Mouse (Mus musculus): ENCODE data around the gene Actr1b. TPM values are rescaled to one million over a fixed set of nuclear protein-coding genes. Genes with fewer than 3 reads are reported as not detected.

The Actr1b gene
- 100 to 1,000 TPM; 160 TPM for total RNA-seq (2023)

DNA sequence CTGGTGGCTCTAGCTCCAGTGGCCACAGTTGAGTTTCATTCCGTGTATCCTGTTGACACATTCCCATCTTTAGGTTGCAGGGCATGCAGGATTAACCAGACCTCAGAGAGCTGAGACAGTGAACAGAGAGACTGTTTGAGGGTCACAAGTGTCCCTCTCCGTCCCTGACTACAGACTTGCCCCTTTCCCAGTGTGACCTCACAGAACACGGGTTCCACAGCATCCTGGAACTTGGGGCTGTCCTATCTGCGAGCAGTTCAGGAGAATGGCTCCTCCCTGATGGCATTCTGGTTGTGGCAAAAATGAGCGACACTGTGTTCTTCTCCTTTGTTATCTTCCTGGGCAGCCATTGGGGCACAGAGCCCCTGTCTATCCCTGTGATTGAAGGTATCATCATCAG lies at the start of gene Actr1b:
Gene Actr1b, minus strand, starts transcription at position 112 of the 400 bp plus-strand sequence.

DNA sequence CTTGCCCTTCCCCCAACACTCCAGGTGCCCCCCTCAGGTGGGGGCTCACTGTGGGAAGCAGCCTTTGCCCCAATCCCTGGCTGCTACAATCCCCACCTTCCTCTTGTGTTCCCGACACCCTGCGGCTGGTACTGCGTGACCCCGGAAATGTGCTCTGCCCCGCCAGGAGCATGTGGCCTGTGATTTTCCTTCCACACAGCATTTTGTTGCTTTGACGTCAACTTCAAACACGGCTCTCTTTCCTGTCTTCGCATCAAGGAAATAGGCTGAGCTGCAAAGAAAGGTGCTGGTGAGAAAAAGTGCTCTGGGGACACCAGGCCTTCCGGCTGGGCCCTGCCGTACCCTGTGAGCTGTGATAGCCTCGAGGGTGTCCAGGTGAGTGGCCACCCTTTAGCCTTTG lies 47.3 kb upstream of the Actr1b start, which contains the start of gene Zap70:
Gene Zap70, plus strand, starts transcription at position 231 of the 400 bp plus-strand sequence.

DNA sequence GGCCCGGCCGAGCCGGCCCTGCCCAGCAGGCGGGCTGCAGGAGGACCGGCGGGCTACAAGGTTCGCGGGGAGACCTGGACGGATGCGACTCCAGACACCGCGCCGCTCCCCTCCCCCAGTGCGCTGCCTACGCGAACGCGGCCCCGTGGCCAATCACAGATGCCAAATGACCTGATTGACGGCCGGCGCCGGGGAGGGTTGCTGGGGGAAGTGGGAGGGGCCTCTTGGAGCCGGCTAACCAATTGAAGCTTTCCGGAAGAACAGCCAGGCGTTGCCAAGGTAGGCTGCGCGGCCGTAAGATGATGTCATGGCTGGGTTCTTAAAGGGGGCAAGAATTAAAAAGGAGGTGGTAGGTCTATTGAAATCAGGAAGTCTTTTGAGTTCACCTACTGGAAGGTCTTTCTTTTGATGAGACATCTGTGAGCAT lies 4.4 kb downstream of the Actr1b start, which contains the start of gene 4933424G06Rik:
Gene 4933424G06Rik, plus strand, starts transcription at position 296 of the 427 bp plus-strand sequence.

DNA sequence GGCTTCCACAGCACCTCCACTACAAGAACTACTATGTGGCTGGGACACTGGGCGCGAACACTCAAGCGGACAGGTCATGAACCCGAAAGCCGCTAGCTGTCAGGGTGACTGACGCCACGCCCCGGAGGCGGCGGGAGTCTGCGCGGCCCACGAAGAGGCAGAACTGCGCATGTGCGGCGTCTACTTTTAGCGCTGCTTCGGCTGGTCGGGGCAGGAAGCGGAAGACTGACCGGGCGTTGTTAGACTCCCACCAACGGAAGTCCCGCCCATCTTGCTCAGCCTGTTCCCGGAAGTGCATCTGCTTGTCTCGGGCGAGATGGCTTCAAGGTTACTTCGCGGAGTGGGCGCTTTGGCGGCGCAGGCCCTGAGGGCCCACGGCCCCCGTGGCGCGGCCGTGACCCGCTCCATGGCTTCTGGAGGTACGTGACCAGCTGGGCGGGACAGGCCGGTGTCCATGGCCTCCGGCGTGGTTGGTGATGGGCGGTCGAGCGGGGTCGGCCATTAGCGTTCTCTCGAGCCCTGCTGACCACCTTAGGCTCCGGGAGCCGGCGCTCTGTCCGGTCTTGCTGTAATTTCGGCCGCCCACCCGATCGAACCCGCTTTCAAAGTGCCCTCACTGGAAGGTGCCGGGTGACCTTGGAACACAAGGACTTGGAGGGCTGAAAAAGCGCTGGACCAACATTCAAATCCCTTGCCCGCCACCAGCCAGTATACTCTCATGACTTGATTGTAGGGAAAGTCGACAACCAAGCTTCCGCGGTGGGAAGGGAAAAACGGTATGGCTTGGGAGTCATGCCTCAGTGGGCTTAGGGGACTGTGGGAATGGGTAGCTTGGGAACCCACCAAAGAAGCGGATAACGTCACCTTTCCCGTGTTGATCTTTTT lies 22.7 kb downstream of the Actr1b start, which contains the start of gene Cox5b:
Gene Cox5b, plus strand, starts transcription at position 179 of the 885 bp plus-strand sequence.

DNA sequence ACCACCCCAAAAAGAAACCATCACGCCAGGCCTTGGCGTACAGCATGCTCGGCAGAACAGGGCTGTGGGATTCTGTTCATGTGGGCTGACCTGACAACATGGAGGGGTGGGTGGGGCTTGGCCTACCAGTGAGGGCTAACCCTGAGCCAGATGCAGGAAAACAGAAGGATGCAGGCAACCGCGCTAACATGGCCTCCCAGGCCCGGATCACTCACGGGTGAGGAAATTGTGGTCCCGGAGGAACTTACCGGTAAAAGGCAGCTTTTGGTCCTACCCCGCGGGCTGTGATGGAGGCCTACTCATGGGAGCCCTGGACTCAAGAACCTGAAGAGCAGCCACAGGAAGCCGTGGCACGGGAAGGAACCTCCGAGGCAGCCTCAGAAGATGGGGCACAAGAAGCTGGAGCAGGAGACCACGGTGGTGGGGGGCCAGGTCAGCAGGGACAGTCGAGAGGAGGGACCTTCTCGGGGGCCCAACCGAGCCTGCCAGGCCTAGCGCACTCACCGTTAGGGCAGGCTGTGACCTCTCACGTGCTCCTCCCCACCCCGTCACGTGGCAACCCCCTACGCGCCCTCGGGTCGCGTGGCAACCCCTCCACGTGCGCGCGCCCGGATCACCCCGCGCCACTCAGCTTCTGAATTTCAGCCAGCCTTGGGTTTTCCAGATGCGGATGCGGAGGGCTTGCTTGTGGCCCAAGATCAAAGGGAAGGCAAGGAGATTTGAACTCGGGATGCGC lies 31.4 kb downstream of the Actr1b start, which contains the start of gene Fam178b:
Gene Fam178b, minus strand, starts transcription at position 564 of the 736 bp plus-strand sequence.

Other genes with a start within 250 kb of the Actr1b start
- 10 to 100 TPM; 13.8 to 20.3 TPM for gene Cnnm4, start 242.8 kb downstream of the Actr1b start, total RNA-seq (2023)
- 10 to 100 TPM; 50.9 to 51.0 TPM for gene Cnnm3, start 202.6 kb downstream of the Actr1b start, total RNA-seq (2023)
- gene Ankrd23, start 177.5 kb downstream of the Actr1b start, total RNA-seq (2023): 10 to 100 TPM; 33.3 to 33.7 TPM
- gene Gm42417, start 175.0 kb downstream of the Actr1b start, total RNA-seq (2023): not detected
- 10 to 100 TPM; 25.6 to 29.5 TPM for gene Ankrd39, start 167.0 kb downstream of the Actr1b start, total RNA-seq (2023)
- gene Sema4c, start 156.1 kb downstream of the Actr1b start, total RNA-seq (2023): 1 to 10 TPM in 1 of 2 experiments, under 1 TPM in 1; 0.99 to 1.1 TPM
- gene Fam178b, start 31.2 kb downstream of the Actr1b start, total RNA-seq (2023): not detected
- 100 to 1,000 TPM; 206 to 247 TPM for gene Cox5b, start 23.0 kb downstream of the Actr1b start, total RNA-seq (2023)
- gene 4933424G06Rik, start 4.3 kb downstream of the Actr1b start, total RNA-seq (2023): under 1 TPM in 1 of 2 experiments, not detected in 1; 0.99 TPM
- 100 to 1,000 TPM; 232 to 237 TPM for gene Zap70, start 47.4 kb upstream of the Actr1b start, total RNA-seq (2023)
- gene Tmem131, start 229.2 kb upstream of the Actr1b start, total RNA-seq (2023): 10 to 100 TPM; 71.3 to 72.3 TPM

All from T-cell, adult 66 days (primary cell).